Mouse (Mus musculus): Measurements from ENCODE around the gene Rarres2.

DNA sequence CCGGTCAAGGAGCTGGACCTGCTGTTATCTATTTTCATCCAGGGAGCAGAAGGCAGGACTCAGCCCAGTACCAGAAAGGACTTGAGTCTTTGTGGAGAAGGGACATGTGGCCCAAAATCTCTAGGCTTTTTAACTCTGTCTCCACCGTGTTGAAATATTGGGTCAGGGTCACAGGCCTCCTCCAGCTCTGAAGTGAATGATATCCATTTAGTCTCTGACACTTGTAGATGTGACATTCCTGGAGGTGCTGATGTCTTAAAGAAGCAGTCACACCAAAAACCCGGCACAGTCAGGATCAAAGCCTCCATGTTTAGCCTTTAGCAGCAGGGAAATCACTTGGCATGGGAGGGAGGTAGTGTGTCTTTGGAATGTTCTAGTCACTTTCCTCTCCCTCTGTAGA, 31.9 kb downstream of the Rarres2 start:
- TF ChIP-seq ZC3H11A (IDR thresholded peaks at IDR 0.05; ENCODE audit: low read depth, low read length), result no peak
- no peak for TF ChIP-seq MAZ (IDR thresholded peaks at IDR 0.05; ENCODE audit: low read depth, low read length)
- no peak for TF ChIP-seq CTCF (conservative IDR thresholded peaks at IDR 0.05 in 1 of 2, IDR thresholded peaks at IDR 0.05 in 1 of 2; ENCODE audit: low read depth in 2 of 2, low read length in 2 of 2)
- no peak for TF ChIP-seq EP300 (IDR thresholded peaks at IDR 0.05; ENCODE audit: low read length)
- TF ChIP-seq JUND (conservative IDR thresholded peaks at IDR 0.05; ENCODE audit: low read depth, low read length), result no peak
- no peak for TF ChIP-seq RAD21 (IDR thresholded peaks at IDR 0.05; ENCODE audit: low read depth, low read length)
- no peak for TF ChIP-seq CHD1 (IDR thresholded peaks at IDR 0.05; ENCODE audit: low read depth, low read length)
- TF ChIP-seq UBTF (IDR thresholded peaks at IDR 0.05; ENCODE audit: low read depth, low read length), result no peak
- no peak for TF ChIP-seq SIN3A (IDR thresholded peaks at IDR 0.05; ENCODE audit: low read length)

All from CH12.LX (cell line).